Mouse (Mus musculus) retina, postnatal 1 day (tissue): ENCODE data around the gene Snai1.

Source experiments
- DNase-seq: peaks from one replicate; pipeline ENCODE4 v3.0.0-alpha.2; 2012

Snai1 gene

DNA sequence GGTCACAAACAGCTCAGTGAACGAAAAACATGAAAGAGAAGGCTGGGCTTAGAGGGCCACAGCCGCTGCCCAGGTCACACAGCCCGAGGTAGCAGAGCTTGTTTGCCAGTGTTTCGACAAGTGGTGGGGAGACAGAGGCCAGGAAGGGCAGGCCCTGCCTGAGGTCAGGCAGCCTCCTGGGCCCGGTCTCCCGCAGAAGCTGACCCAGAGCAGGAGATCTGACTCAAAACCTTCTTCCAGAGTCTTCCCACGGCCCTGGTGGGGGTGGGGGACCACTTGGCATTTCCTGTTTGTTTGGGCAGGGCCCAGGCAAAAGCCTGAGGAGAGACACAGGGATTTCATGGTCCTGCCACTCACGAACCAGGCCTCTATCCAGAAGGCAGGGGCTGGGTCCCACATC is 48.0 kb downstream of the Snai1 start:
- DNase-seq: no peak

- peak; percentile 65 for DNase-seq
Observed at GRCm38 (mm10) chr2:167586976-167587375, 49.0 kb downstream of the Snai1 start.

- DNase-seq: no peak
Observed at GRCm38 (mm10) chr2:167588774-167589577, 51.0 kb downstream of the Snai1 start.
